Mouse (Mus musculus) neural tube, embryonic 15.5 days (tissue): ENCODE measurements at regions not wholly inside any gene's neighbourhood (a gene's known extent, or its start where the extent isn't known, plus 50 kb on each side); places are given as distances from the start of the nearest gene placed in this dataset.

ENCODE experiments used
- ATAC-seq: fragments of 200-750 bp; cut with Nextera tagmentation; 2 replicates; pipeline ENCODE4 v1.8.0; 2017; ENCODE audit warnings: mild to moderate bottlenecking, moderate TSS enrichment, moderate library complexity; ENCODE audit not compliant: low FRiP score
- H3K27ac ChIP-seq: fragments of 300-500 bp; sonication (generic); replicated peaks from 2 replicates; pipeline ENCODE4 v1.5.1; 2015; ENCODE audit warnings: mild to moderate bottlenecking, inconsistent platforms
- H3K27me3 ChIP-seq: fragments of 300-500 bp; sonication (generic); replicated peaks from 2 replicates; pipeline ENCODE4 v1.6.1; 2015; ENCODE audit warnings: inconsistent platforms
- H3K36me3 ChIP-seq: fragments of 300-500 bp; sonication (generic); 2 replicates; pipeline ENCODE4 v1.6.1; 2015; ENCODE audit warnings: inconsistent platforms
- H3K4me1 ChIP-seq: fragments of 300-500 bp; sonication (generic); 2 replicates; pipeline ENCODE4 v1.6.1; 2015; ENCODE audit warnings: inconsistent platforms
- H3K4me2 ChIP-seq: fragments of 300-500 bp; sonication (generic); 2 replicates; pipeline ENCODE4 v1.6.1; 2015; ENCODE audit warnings: inconsistent platforms, mild to moderate bottlenecking, moderate library complexity
- H3K4me3 ChIP-seq: fragments of 300-500 bp; sonication (generic); replicated peaks from 2 replicates; pipeline ENCODE4 v1.5.1; 2015; ENCODE audit warnings: mild to moderate bottlenecking, inconsistent platforms
- H3K9ac ChIP-seq: fragments of 300-500 bp; sonication (generic); replicated peaks from 2 replicates; pipeline ENCODE4 v1.6.1; 2015; ENCODE audit warnings: mild to moderate bottlenecking, inconsistent platforms
- H3K9me3 ChIP-seq: fragments of 300-500 bp; sonication (generic); replicated peaks from 2 replicates; pipeline ENCODE4 v1.6.1; 2016; ENCODE audit warnings: inconsistent platforms
- WGBS: fragments of 180-500 bp; shearing (Covaris S2); methylation state at CpG from one replicate; pipeline ENCODE4 v1.1.7; 2015; ENCODE audit warnings: mixed read lengths; 5-methylcytosine and 5-hydroxymethylcytosine counted together

DNA sequence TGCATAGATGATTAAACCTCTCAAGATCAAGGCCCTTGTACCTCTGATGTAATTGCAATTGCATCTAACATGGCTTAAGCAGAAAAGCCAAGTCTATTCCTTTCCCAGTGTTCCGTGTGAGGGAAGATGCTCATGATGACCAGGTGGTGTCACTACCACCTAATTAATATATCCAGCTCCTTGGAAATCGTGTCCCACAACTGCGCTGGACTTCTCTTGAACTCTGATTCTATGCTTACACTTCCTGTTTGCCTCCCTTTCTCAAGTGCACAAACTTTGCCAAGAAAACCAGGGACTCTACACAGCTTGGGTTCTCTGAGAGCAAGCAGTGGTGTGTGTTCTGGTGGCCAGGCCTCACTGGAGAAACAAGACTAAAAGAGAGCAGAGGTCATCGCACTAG is 58.0 kb upstream of the Slc1a1 start:
- peak; percentile 66; the same call in 1 of the 2 replicates for ATAC-seq
- WGBS: 30% methylated on average over 4 of the region's 4 CpGs
- H3K9ac ChIP-seq: no peak overlapping the region
- no peaks in the 10 kb centered on the region for H3K9me3 ChIP-seq
- H3K27ac ChIP-seq: no peak overlapping the region
- H3K4me3 ChIP-seq: no peak overlapping the region
- H3K36me3 ChIP-seq: no peaks in the 10 kb centered on the region
- H3K4me2 ChIP-seq: no peak overlapping the region
- no peaks in the 10 kb centered on the region for H3K4me1 ChIP-seq
- no peaks in the 10 kb centered on the region for H3K27me3 ChIP-seq

DNA sequence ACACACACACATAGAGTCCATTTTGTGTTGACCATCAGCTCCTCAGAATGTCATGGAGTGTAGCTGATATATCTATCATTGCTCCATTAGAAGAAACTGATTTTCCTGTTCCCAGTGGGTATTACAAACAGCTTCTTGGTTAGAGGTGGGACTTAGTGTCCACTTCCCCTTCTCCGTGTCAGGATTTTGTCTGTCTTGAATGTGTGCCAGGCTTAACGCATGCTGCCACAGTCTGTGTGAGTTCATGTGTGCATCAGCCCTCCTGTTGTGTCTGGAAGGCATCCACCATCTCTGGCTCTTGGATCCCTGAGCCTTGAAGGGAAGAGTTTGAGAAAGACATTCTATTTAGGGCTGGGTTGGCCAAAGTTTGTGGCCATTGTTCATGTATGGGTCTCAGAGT is 57.2 kb upstream of the Slc1a1 start:
- 64% methylated on average over 2 of the region's 2 CpGs for WGBS
- no peak for ATAC-seq

DNA sequence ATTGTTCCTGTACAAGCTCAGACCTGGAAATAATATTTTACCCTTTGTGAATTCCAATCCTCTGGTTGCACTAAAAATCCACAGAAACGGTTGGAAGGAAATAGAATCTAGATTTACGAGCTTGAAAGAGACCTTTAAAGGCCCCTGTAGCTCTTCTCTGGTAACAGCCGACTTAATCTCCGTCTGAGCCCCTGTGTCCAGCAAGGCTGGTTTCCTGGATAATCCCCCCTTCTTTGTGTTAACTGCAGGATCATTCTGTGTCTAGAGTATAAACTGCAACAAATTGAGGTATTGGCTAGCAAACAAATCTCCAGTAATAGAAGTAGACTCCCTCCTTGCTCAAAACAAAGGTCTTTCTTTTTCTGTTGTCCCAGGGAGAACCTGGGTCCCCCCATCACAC is 56.5 kb upstream of the Slc1a1 start:
- 44% methylated on average over 4 of the region's 4 CpGs for WGBS
- Histone ChIP-seq H3K9me3 (no peaks in the 10 kb centered on the region), H3K36me3 (no peaks in the 10 kb centered on the region), H3K27ac (no peak overlapping the region), H3K27me3 (no peaks in the 10 kb centered on the region), H3K4me2 (no peak overlapping the region), H3K9ac (no peak overlapping the region), H3K4me1 (no peaks in the 10 kb centered on the region), H3K4me3 (no peak overlapping the region)
- no peak for ATAC-seq

More for the DNA sequence above, 57.2 kb upstream of the Slc1a1 start:
- H3K27me3 ChIP-seq: no peaks in the 10 kb centered on the region
- H3K27ac ChIP-seq: no peak overlapping the region
- H3K4me3 ChIP-seq: no peak overlapping the region
- no peaks in the 10 kb centered on the region for H3K36me3 ChIP-seq
- H3K4me2 ChIP-seq: no peak overlapping the region
- no peaks in the 10 kb centered on the region for H3K4me1 ChIP-seq
- H3K9ac ChIP-seq: no peak overlapping the region
- H3K9me3 ChIP-seq: no peaks in the 10 kb centered on the region

DNA sequence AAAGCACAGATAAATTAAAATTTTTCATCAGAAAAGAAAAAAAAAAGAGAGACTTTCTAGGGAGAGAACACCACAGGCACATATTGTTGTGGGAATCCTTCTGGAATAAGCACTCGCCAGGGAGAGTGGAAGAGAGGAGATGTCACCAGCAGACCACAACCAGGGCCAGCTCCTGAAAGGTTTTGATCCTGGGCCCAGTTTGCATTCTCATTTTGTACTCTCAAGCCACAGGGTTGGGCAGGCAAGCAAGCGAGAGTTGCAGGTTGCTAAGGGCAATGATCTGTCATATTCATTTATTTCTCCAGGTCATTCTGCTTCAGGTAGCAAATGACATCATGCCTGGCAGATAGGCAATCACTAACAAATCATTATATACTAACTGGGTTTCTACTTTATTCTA is 52.9 kb upstream of the Slc1a1 start:
- 82% methylated on average over 2 of the region's 2 CpGs for WGBS
- no peak overlapping the region for H3K4me2 ChIP-seq
- H3K9me3 ChIP-seq: no peaks in the 10 kb centered on the region
- H3K9ac ChIP-seq: no peak overlapping the region
- ATAC-seq: no peak
- no peak overlapping the region for H3K4me3 ChIP-seq
- H3K27ac ChIP-seq: no peak overlapping the region
- H3K36me3 ChIP-seq: no peaks in the 10 kb centered on the region
- H3K27me3 ChIP-seq: no peaks in the 10 kb centered on the region
- no peaks in the 10 kb centered on the region for H3K4me1 ChIP-seq
